Mouse (Mus musculus) ES-Bruce4 (cell line): ENCODE results near the gene Fbxo45. TPM values are rescaled to one million over a fixed set of nuclear protein-coding genes. Genes with fewer than 3 reads are reported as not detected.

Source experiments
- H3K27ac ChIP-seq: 2 replicates; pipeline ENCODE4 v1.5.1; 2012; ENCODE audit warnings: low read length, inconsistent platforms; ENCODE audit not compliant: insufficient read depth
- H3K27me3 ChIP-seq: 2 replicates; pipeline ENCODE4 v1.6.1; 2012; ENCODE audit warnings: mild to moderate bottlenecking, low read length, inconsistent platforms; ENCODE audit not compliant: control insufficient read depth, poor library complexity, insufficient read depth, severe bottlenecking
- H3K36me3 ChIP-seq: 2 replicates; pipeline ENCODE4 v1.6.1; 2012; ENCODE audit warnings: inconsistent platforms, mild to moderate bottlenecking, low read length, moderate library complexity; ENCODE audit not compliant: control insufficient read depth, poor library complexity, insufficient read depth, severe bottlenecking
- H3K4me1 ChIP-seq: one replicate; pipeline ENCODE4 v1.8.1; 2011; ENCODE audit warnings: low read length; ENCODE audit not compliant: control insufficient read depth, insufficient read depth
- H3K4me3 ChIP-seq: 2 replicates; pipeline ENCODE4 v1.5.1; 2011; ENCODE audit warnings: low read depth, mild to moderate bottlenecking, low read length
- H3K9ac ChIP-seq: 2 replicates; pipeline ENCODE4 v1.6.1; 2012; ENCODE audit warnings: low read depth, mild to moderate bottlenecking, inconsistent platforms; ENCODE audit not compliant: poor library complexity, severe bottlenecking
- H3K9me3 ChIP-seq: replicated peaks from 2 replicates; pipeline ENCODE4 v1.6.1; 2012; ENCODE audit warnings: mild to moderate bottlenecking, low read length, inconsistent platforms; ENCODE audit not compliant: control insufficient read depth, poor library complexity, insufficient read depth, severe bottlenecking
- CTCF ChIP-seq: IDR thresholded peaks from one replicate; pipeline ENCODE4 v1.8.1; 2011; ENCODE audit warnings: low read depth, low read length
- EP300 ChIP-seq: IDR thresholded peaks from 2 replicates; pipeline ENCODE4 v1.6.1; 2011; ENCODE audit warnings: low read depth, low read length; ENCODE audit not compliant: insufficient read depth
- POLR2A ChIP-seq: IDR thresholded peaks from one replicate; pipeline ENCODE4 v1.8.1; 2011; ENCODE audit warnings: low read length; ENCODE audit not compliant: insufficient read depth
- polyA plus RNA-seq: library from polyadenylated mRNA; stranded (reverse); fragments of >200 nt; gene quantifications from 2 replicates; pipeline ENCODE4 v1.2.4, GENCODE M21; 2011; ENCODE audit warnings: low read depth; ENCODE audit not compliant: missing spikeins, insufficient read depth, insufficient read length

Gene Fbxo45
- polyA plus RNA-seq, 1 experiment, result 15.5 TPM

DNA sequence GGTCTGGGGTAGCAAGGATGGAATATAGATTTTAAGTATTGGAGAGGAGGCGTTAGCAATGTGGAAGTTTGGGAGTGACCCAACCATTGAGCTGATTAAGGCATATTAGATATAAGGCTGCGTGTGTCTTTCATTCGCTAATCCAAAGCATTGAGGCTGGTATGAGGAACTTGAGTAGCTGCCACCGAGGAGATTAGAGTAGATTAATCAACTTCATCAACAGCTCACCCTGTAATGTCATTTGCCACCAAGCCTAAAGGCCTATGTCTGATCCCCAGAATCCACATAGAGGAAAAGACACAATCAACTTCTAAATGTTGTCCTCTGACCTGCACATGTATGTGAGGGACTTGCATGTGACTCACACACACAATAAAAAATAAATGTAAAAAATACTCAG lies 25.2 kb downstream of the Fbxo45 start:
- Histone ChIP-seq H3K9ac (no peak overlapping the region), H3K4me1 (no peaks in the 10 kb centered on the region)

DNA sequence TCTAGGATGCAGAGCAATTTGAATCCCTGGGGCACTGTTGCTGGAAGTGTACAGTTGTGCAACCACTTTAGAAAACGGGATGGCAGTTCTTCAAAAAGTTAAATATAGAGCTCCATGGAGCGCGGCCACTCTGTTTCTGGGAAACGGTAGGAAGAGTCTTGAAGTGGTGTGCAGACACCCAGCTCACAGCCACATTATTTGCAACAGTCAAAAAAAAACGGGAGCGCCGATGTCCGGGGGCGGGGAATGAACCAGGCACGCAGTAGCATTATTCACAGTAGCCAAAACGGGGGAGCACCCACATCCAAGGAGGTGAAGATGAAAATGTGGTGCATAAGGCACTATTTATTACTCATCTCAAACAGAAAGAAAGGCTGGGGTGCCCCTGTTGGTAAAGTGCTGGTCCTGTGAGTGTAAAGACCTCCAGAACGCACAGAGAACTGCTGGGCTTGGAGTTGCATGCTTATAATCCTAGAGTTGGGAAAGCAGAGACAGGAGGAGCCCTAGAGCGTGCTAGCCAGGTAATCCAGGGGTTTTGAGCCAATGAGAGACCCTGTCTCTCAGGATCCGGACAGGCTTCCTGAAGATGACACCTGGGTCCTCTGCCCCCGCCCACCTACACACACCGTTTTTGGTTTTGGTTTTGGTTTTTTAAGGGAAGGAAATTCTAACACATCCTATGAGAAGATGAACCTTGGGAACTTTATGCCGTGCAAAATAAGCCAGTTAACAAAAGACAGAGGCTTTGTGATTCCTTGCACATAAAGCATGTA lies 32.0 kb downstream of the Fbxo45 start:
- Histone ChIP-seq H3K27ac (no peak overlapping the region), H3K4me3 (no peak overlapping the region), H3K9ac (no peak overlapping the region), H3K9me3 (no peaks in the 10 kb centered on the region; the same call in 1 of the 2 replicates), H3K36me3 (no peaks in the 10 kb centered on the region), H3K4me1 (no peaks in the 10 kb centered on the region), H3K27me3 (no peaks in the 10 kb centered on the region)
- TF ChIP-seq POLR2A (no peak), EP300 (no peak), CTCF (no peak)

More for the DNA sequence above, 25.2 kb downstream of the Fbxo45 start:
- Histone ChIP-seq H3K36me3 (no peaks in the 10 kb centered on the region), H3K27ac (no peak overlapping the region), H3K9me3 (no peaks in the 10 kb centered on the region), H3K4me3 (no peak overlapping the region), H3K27me3 (no peaks in the 10 kb centered on the region)
- TF ChIP-seq POLR2A (no peak), EP300 (no peak), CTCF (no peak)

- TF ChIP-seq POLR2A (no peak), CTCF (no peak)
- H3K27me3 ChIP-seq, result no peaks in the 10 kb centered on the region
- H3K4me3 ChIP-seq, result no peak overlapping the region
- no peaks in the 10 kb centered on the region; the same call in none of the 2 replicates for H3K9me3 ChIP-seq
- no peaks in the 10 kb centered on the region for H3K36me3 ChIP-seq
- no peak overlapping the region for H3K9ac ChIP-seq
- no peaks in the 10 kb centered on the region for H3K4me1 ChIP-seq
- no peak overlapping the region for H3K27ac ChIP-seq
These were observed 32.8 kb downstream of the Fbxo45 start for GRCm38 (mm10) chr16:32214156-32214555.

- no peak for TF ChIP-seq POLR2A
- TF ChIP-seq CTCF, result peak; percentile 43
- H3K27me3 ChIP-seq, result no peaks in the 10 kb centered on the region
- H3K27ac ChIP-seq, result no peak overlapping the region
- H3K9ac ChIP-seq, result no peak overlapping the region
- H3K4me1 ChIP-seq, result no peaks in the 10 kb centered on the region
- no peak overlapping the region for H3K4me3 ChIP-seq
- peaks cover 5% of the 10 kb centered on the region; the same call in 1 of the 2 replicates for H3K9me3 ChIP-seq
- no peaks in the 10 kb centered on the region for H3K36me3 ChIP-seq
These were observed 42.1 kb downstream of the Fbxo45 start for GRCm38 (mm10) chr16:32204902-32205301.

- Histone ChIP-seq H3K27ac (no peak overlapping the region), H3K9me3 (peaks cover 5% of the 10 kb centered on the region; the same call in 1 of the 2 replicates), H3K4me1 (no peaks in the 10 kb centered on the region), H3K36me3 (no peaks in the 10 kb centered on the region), H3K9ac (no peak overlapping the region), H3K4me3 (no peak overlapping the region), H3K27me3 (no peaks in the 10 kb centered on the region)
- no peak for TF ChIP-seq EP300
- TF ChIP-seq CTCF, result peak; percentile 64
These were observed 44.3 kb downstream of the Fbxo45 start for GRCm38 (mm10) chr16:32202681-32203080.

DNA sequence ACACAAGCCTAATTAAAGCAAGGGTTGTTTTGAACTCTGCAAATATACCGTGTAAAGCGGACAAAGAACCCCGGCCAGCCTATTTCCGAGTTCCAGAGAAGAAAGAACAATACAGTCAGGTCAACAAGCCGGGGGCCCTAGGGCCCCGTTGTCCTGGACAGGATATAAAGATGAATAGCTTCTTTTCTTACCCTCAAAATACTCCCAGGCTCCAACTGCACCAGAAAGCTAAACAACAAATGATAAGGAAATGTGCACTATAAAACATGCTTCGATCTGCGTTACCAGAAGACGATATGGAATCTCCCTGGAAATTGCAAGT lies 46.0 kb downstream of the Fbxo45 start:
- Histone ChIP-seq H3K27ac (no peak overlapping the region), H3K9ac (no peak overlapping the region), H3K36me3 (no peaks in the 10 kb centered on the region), H3K27me3 (no peaks in the 10 kb centered on the region), H3K9me3 (peaks cover 5% of the 10 kb centered on the region; the same call in 1 of the 2 replicates), H3K4me1 (no peaks in the 10 kb centered on the region), H3K4me3 (no peak overlapping the region)
- TF ChIP-seq EP300 (no peak), POLR2A (no peak), CTCF (no peak)
